Mouse (Mus musculus): ENCODE measurements around the gene Cdpf1. TPM values are rescaled to one million over a fixed set of nuclear protein-coding genes. Genes with fewer than 3 reads are reported as not detected.

Gene Cdpf1
- polyA plus RNA-seq, 1 experiment from 2014 or later, result 48.6 TPM

DNA sequence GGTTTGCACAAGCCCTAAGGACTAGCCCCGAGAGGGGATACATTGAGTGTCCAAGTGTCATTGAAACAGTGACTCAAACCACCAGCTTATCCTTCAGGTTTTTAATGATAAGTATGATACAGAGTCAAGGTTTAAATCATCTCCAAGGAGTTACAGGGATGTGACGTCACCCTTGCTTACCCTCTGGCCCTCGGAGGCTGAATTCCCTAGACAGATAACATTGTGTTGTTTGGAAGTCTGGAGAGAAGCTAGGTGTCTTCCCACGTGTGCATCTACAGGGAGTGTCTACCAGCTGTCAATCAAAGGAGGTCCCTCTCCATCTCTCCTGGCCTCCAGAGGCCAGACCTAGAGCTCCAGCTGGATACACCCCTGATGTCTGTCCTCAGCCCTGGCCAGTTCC lies 4.6 kb downstream of the Cdpf1 start:
- Histone ChIP-seq H3K4me3 (ENCODE audit: low read depth, low read length) (no peak overlapping the region), H3K36me3 (ENCODE audit: control insufficient read depth, insufficient read depth) (peaks cover 12% of the 10 kb centered on the region; the same call in 1 of the 2 replicates), H3K27ac (ENCODE audit: low read depth, low read length) (no peak overlapping the region), H3K4me2 (replicated peaks; ENCODE audit: low read depth) (no peak overlapping the region), H3K4me1 (replicated peaks; ENCODE audit: control insufficient read depth, insufficient read depth, low read length) (0 out of 2 replicates have a peak, but pooled peaks cover 6% of the 10 kb centered on the region), H3K27me3 (replicated peaks; ENCODE audit: control insufficient read depth, insufficient read depth, low read length) (no peaks in the 10 kb centered on the region), H3K9me3 (ENCODE audit: control insufficient read depth) (no peaks in the 10 kb centered on the region), H3K9ac (ENCODE audit: low read depth, low read length) (no peak overlapping the region)
- no peak for ATAC-seq
- TF ChIP-seq CTCF (IDR thresholded peaks at IDR 0.05; ENCODE audit: low read depth), result no peak
- WGBS, result 62% methylated on average over 4 of the region's 4 CpGs

DNA sequence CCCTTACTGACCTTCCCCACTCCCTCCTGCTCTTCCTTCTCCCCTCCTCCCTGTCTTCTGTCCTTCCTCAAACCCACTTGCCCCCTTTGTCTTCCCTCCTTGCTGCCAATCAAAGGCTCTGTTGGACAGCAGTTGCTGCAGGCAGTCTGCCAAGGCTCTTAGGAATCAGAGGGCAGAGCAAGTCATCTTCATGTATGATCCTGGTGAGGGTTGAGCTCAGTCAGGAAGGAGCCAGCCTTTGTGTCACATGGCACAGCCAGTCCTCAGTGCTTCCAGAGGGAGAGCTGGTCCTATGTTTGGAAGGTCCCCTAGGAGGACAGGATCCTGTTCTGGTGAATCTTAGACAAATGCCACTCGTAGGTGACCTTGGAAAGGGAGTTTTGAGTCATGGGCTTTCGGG lies 8.6 kb downstream of the Cdpf1 start:
- no peak for ATAC-seq
- TF ChIP-seq CTCF (IDR thresholded peaks at IDR 0.05; ENCODE audit: low read depth), result no peak

DNA sequence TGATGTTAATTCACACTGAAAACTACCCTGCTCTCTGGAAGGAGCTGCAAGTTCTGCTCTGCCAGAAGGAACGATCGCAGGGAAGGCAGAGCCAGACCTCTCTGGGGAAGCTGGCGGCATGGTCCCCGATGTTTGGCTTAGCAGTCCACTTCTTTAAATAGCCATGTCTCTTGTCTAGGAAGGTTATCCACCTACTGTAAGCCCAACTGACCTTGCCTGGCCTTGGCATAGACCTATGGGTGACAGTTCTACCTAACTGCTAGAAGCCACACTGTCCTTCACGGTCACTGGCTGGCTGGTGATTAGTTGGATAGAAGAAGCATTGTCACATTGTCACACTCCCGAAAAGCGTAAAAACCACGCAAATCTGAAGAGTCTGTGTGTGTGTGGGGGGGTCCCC lies 12.8 kb downstream of the Cdpf1 start:
- Histone ChIP-seq H3K4me3 (ENCODE audit: low read depth, low read length) (no peak overlapping the region), H3K36me3 (ENCODE audit: control insufficient read depth, insufficient read depth) (peaks cover 25% of the 10 kb centered on the region; the same call in 1 of the 2 replicates), H3K9me3 (ENCODE audit: control insufficient read depth) (no peaks in the 10 kb centered on the region), H3K9ac (ENCODE audit: low read depth, low read length) (no peak overlapping the region), H3K27ac (ENCODE audit: low read depth, low read length) (no peak overlapping the region), H3K4me2 (replicated peaks; ENCODE audit: low read depth) (no peak overlapping the region), H3K4me1 (replicated peaks; ENCODE audit: control insufficient read depth, insufficient read depth, low read length) (no peaks in the 10 kb centered on the region), H3K27me3 (replicated peaks; ENCODE audit: control insufficient read depth, insufficient read depth, low read length) (no peaks in the 10 kb centered on the region)
- no peak for ATAC-seq
- TF ChIP-seq CTCF (IDR thresholded peaks at IDR 0.05; ENCODE audit: low read depth), result no peak
- WGBS, result 92% methylated on average over 8 of the region's 8 CpGs

More for the DNA sequence above, 8.6 kb downstream of the Cdpf1 start:
- Histone ChIP-seq H3K27me3 (replicated peaks; ENCODE audit: control insufficient read depth, insufficient read depth, low read length) (no peaks in the 10 kb centered on the region), H3K9me3 (ENCODE audit: control insufficient read depth) (no peaks in the 10 kb centered on the region), H3K27ac (ENCODE audit: low read depth, low read length) (no peak overlapping the region), H3K36me3 (ENCODE audit: control insufficient read depth, insufficient read depth) (peaks cover 18% of the 10 kb centered on the region; the same call in 1 of the 2 replicates), H3K4me3 (ENCODE audit: low read depth, low read length) (no peak overlapping the region), H3K4me1 (replicated peaks; ENCODE audit: control insufficient read depth, insufficient read depth, low read length) (no peaks in the 10 kb centered on the region), H3K9ac (ENCODE audit: low read depth, low read length) (no peak overlapping the region), H3K4me2 (replicated peaks; ENCODE audit: low read depth) (no peak overlapping the region)
- WGBS, result 92% methylated on average over 2 of the region's 2 CpGs

DNA sequence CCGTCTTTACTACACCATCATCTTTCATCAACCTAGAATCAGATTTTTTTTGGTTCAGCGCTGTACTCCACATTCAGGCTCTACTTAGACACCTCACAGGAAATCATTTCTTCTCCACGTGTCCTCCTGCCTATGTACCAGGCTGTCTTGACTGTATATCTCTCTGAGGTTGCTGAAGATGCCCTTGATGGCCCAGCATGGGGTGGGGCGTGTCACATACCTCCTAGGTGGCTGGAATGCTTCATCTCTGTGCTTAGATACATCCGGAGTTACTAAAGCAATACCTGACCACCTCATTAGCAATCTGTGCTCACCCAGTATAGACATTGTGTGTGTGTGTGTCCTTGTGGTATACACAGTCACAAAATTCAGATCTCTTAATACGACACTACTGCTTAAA lies 16.0 kb downstream of the Cdpf1 start:
- no peak for TF ChIP-seq CTCF (IDR thresholded peaks at IDR 0.05; ENCODE audit: low read depth)

DNA sequence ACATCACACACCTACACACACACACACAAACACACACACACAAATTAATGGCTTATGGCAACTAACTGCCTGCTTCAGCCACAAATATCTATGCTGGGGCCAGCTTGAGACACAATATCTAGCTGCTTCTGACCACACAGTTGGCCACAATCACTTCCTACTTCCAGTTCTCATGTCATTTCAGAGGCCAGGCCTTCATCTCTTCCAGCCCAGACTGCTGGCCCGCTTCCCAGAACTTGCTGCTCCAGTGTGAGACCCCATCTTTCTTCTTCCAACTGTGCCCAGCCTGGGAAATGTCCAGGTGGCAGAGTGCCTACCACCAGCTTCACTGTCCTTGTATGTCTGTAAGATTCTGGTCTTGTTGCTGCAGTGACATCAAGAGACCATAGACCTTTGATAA lies 18.7 kb downstream of the Cdpf1 start:
- Histone ChIP-seq H3K9ac (ENCODE audit: low read depth, low read length) (no peak overlapping the region), H3K36me3 (ENCODE audit: control insufficient read depth, insufficient read depth) (peaks cover 23% of the 10 kb centered on the region; the same call in 1 of the 2 replicates), H3K9me3 (ENCODE audit: control insufficient read depth) (no peaks in the 10 kb centered on the region), H3K27me3 (replicated peaks; ENCODE audit: control insufficient read depth, insufficient read depth, low read length) (no peaks in the 10 kb centered on the region), H3K4me1 (replicated peaks; ENCODE audit: control insufficient read depth, insufficient read depth, low read length) (no peaks in the 10 kb centered on the region), H3K4me3 (ENCODE audit: low read depth, low read length) (no peak overlapping the region), H3K4me2 (replicated peaks; ENCODE audit: low read depth) (no peak overlapping the region), H3K27ac (ENCODE audit: low read depth, low read length) (no peak overlapping the region)
- 74% methylated on average over 1 of the region's 1 CpGs for WGBS
- no peak for ATAC-seq
- TF ChIP-seq CTCF (IDR thresholded peaks at IDR 0.05; ENCODE audit: low read depth), result no peak

More for the DNA sequence above, 16.0 kb downstream of the Cdpf1 start:
- whole genome bisulfite sequencing, result 76% methylated on average over 6 of the region's 6 CpGs
- H3K9me3 ChIP-seq (ENCODE audit: control insufficient read depth), result no peaks in the 10 kb centered on the region
- no peaks in the 10 kb centered on the region for H3K4me1 ChIP-seq (replicated peaks; ENCODE audit: control insufficient read depth, insufficient read depth, low read length)
- ATAC-seq, result no peak
- no peak overlapping the region for H3K9ac ChIP-seq (ENCODE audit: low read depth, low read length)
- no peak overlapping the region for H3K27ac ChIP-seq (ENCODE audit: low read depth, low read length)
- no peaks in the 10 kb centered on the region for H3K27me3 ChIP-seq (replicated peaks; ENCODE audit: control insufficient read depth, insufficient read depth, low read length)
- peaks cover 25% of the 10 kb centered on the region; the same call in 1 of the 2 replicates for H3K36me3 ChIP-seq (ENCODE audit: control insufficient read depth, insufficient read depth)
- no peak overlapping the region for H3K4me3 ChIP-seq (ENCODE audit: low read depth, low read length)
- no peak overlapping the region for H3K4me2 ChIP-seq (replicated peaks; ENCODE audit: low read depth)

DNA sequence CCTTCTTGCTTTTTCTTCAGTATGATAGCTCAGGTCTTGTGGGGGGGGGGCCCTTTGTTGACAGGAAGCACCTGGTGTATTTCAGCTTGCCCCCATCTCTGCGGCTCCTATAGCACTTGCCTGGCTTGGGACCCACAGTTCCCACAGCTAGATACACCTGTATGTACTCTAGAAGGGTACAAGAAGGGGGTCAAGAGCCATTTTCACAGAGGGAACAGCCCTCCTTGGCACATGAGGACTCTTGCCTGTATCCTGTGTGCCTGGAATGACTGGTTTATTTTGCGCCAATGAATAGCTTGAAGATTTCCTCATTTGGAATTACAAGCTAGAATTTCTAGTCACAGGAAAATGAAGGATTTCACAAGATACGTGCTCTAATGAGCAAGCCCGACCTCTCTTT lies 20.0 kb downstream of the Cdpf1 start:
- Histone ChIP-seq H3K4me2 (replicated peaks; ENCODE audit: low read depth) (0 out of 2 replicates have a peak overlapping the region, but pooled peaks have one; percentile 9), H3K27ac (ENCODE audit: low read depth, low read length) (peak overlapping the region; percentile 71), H3K36me3 (ENCODE audit: control insufficient read depth, insufficient read depth) (peaks cover 26% of the 10 kb centered on the region; the same call in 1 of the 2 replicates), H3K4me3 (ENCODE audit: low read depth, low read length) (no peak overlapping the region), H3K9ac (ENCODE audit: low read depth, low read length) (no peak overlapping the region), H3K9me3 (ENCODE audit: control insufficient read depth) (no peaks in the 10 kb centered on the region), H3K27me3 (replicated peaks; ENCODE audit: control insufficient read depth, insufficient read depth, low read length) (no peaks in the 10 kb centered on the region), H3K4me1 (replicated peaks; ENCODE audit: control insufficient read depth, insufficient read depth, low read length) (no peaks in the 10 kb centered on the region)
- TF ChIP-seq CTCF (IDR thresholded peaks at IDR 0.05; ENCODE audit: low read depth), result no peak
- WGBS, result 83% methylated on average over 4 of the region's 4 CpGs
- ATAC-seq, result no peak

DNA sequence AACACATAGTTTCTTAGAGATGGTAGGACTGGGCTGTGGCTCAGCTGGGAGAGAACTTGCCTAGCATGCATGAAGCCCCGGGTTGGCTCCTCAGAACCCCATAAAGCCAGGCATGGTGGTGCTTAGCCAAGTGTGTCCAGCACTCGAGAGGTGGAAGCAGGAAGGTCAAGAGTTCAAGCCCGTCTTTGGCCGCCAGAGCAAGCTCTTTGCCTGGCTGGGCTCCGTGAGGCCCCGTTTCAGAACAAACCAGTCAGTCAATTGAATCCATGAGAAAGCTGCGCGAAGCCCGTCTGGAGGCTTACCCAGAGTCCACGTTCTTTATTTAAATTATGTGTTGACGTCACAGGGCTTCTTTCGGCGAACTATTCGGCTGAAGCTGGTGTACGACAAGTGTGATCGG lies 22.9 kb downstream of the Cdpf1 start:
- H3K9me3 ChIP-seq (ENCODE audit: control insufficient read depth), result no peaks in the 10 kb centered on the region
- H3K36me3 ChIP-seq (ENCODE audit: control insufficient read depth, insufficient read depth), result peaks cover 20% of the 10 kb centered on the region; the same call in 1 of the 2 replicates
- no peak overlapping the region for H3K9ac ChIP-seq (ENCODE audit: low read depth, low read length)
- H3K4me2 ChIP-seq (replicated peaks; ENCODE audit: low read depth), result no peak overlapping the region
- no peaks in the 10 kb centered on the region for H3K4me1 ChIP-seq (replicated peaks; ENCODE audit: control insufficient read depth, insufficient read depth, low read length)
- H3K27ac ChIP-seq (ENCODE audit: low read depth, low read length), result no peak overlapping the region
- WGBS, result 78% methylated on average over 16 of the region's 16 CpGs
- no peak for TF ChIP-seq CTCF (IDR thresholded peaks at IDR 0.05; ENCODE audit: low read depth)
- ATAC-seq, result no peak
- H3K27me3 ChIP-seq (replicated peaks; ENCODE audit: control insufficient read depth, insufficient read depth, low read length), result no peaks in the 10 kb centered on the region
- no peak overlapping the region for H3K4me3 ChIP-seq (ENCODE audit: low read depth, low read length)

Measured in intestine, postnatal 0 days (tissue).